Mouse (Mus musculus) myocyte (in vitro differentiated cells): ENCODE data around the gene Ugt1a9. TPM values are rescaled to one million over a fixed set of nuclear protein-coding genes. Genes with fewer than 3 reads are reported as not detected.

ENCODE experiments used
- H3K27me3 ChIP-seq: one replicate; pipeline ENCODE4 v1.6.1; 2011; ENCODE audit not compliant: control insufficient read depth, insufficient read depth, insufficient read length
- H3K36me3 ChIP-seq: one replicate; pipeline ENCODE4 v1.6.1; 2011; ENCODE audit not compliant: control insufficient read depth, insufficient read depth
- H3K4me2 ChIP-seq: one replicate; pipeline ENCODE4 v1.6.1; 2011; ENCODE audit warnings: low read depth, control low read depth
- H3K4me3 ChIP-seq: one replicate; pipeline ENCODE4 v1.5.1; 2011; ENCODE audit warnings: mild to moderate bottlenecking, control low read depth, moderate library complexity
- H3K79me2 ChIP-seq: one replicate; pipeline ENCODE4 v1.6.1; 2011; ENCODE audit not compliant: control insufficient read depth, insufficient read depth
- H3ac ChIP-seq: one replicate; pipeline ENCODE4 v1.6.1; 2011; ENCODE audit not compliant: control insufficient read depth, insufficient read length
- CEBPB ChIP-seq: IDR thresholded peaks from 2 replicates; pipeline ENCODE4 v1.6.1; 2011; ENCODE audit warnings: mild to moderate bottlenecking, moderate library complexity; ENCODE audit not compliant: poor library complexity, insufficient read depth, severe bottlenecking
- E2F4 ChIP-seq: IDR thresholded peaks from one replicate; pipeline ENCODE4 v1.6.1; 2011; ENCODE audit warnings: mild to moderate bottlenecking, control low read depth, moderate library complexity; ENCODE audit not compliant: insufficient read depth
- MAX ChIP-seq: IDR thresholded peaks from one replicate; pipeline ENCODE4 v1.6.1; 2011; ENCODE audit warnings: low read depth, mild to moderate bottlenecking, control low read depth
- MYOD1 ChIP-seq, 3 experiments: IDR thresholded peaks; one replicate each; pipeline ENCODE4 v1.6.1; 2011; ENCODE audit warnings: control low read depth in 2 of 3, low read depth in 2 of 3, mild to moderate bottlenecking in 2 of 3, moderate library complexity in 1 of 3; ENCODE audit not compliant: insufficient read length in 2 of 3, control insufficient read depth in 1 of 3
- MYOG ChIP-seq, 3 experiments: IDR thresholded peaks; one replicate each; pipeline ENCODE4 v1.6.1; 2011; ENCODE audit warnings: control low read depth in 2 of 3, low read depth in 2 of 3, mild to moderate bottlenecking in 2 of 3; ENCODE audit not compliant: insufficient read length in 2 of 3, control insufficient read depth in 1 of 3, insufficient read depth in 1 of 3
- POLR2A ChIP-seq: IDR thresholded peaks from one replicate; pipeline ENCODE4 v1.6.1; 2011; ENCODE audit warnings: low read depth, mild to moderate bottlenecking, control low read depth, moderate library complexity; ENCODE audit not compliant: insufficient read length
- POLR2AphosphoS2 ChIP-seq: IDR thresholded peaks from one replicate; pipeline ENCODE4 v1.6.1; 2011; ENCODE audit warnings: low read depth, control low read depth; ENCODE audit not compliant: insufficient read length
- REST ChIP-seq: IDR thresholded peaks from one replicate; pipeline ENCODE4 v1.6.1; 2011; ENCODE audit warnings: mild to moderate bottlenecking, control low read depth, moderate library complexity; ENCODE audit not compliant: insufficient read depth, insufficient read length
- SRF ChIP-seq: IDR thresholded peaks from one replicate; pipeline ENCODE4 v1.6.1; 2011; ENCODE audit warnings: low read depth; ENCODE audit not compliant: control insufficient read depth, insufficient read length
- TCF12 ChIP-seq: IDR thresholded peaks from one replicate; pipeline ENCODE4 v1.6.1; 2011; ENCODE audit warnings: mild to moderate bottlenecking, control low read depth; ENCODE audit not compliant: poor library complexity, insufficient read depth, severe bottlenecking
- TCF3 ChIP-seq: IDR thresholded peaks from one replicate; pipeline ENCODE4 v1.6.1; 2011; ENCODE audit warnings: low read depth, control low read depth; ENCODE audit not compliant: insufficient read length
- USF1 ChIP-seq: IDR thresholded peaks from one replicate; pipeline ENCODE4 v1.6.1; 2011; ENCODE audit warnings: low read depth, mild to moderate bottlenecking, control low read depth, moderate library complexity
- polyA plus RNA-seq: library from polyadenylated mRNA; unstranded; fragments of >200 nt; fragmentation: generic; extraction: Trizol; gene quantifications from one replicate; pipeline ENCODE4 v1.2.1, GENCODE M21; 2012; ENCODE audit warnings: missing spikeins

Gene Ugt1a9
- polyA plus RNA-seq, 1 experiment: not detected

DNA sequence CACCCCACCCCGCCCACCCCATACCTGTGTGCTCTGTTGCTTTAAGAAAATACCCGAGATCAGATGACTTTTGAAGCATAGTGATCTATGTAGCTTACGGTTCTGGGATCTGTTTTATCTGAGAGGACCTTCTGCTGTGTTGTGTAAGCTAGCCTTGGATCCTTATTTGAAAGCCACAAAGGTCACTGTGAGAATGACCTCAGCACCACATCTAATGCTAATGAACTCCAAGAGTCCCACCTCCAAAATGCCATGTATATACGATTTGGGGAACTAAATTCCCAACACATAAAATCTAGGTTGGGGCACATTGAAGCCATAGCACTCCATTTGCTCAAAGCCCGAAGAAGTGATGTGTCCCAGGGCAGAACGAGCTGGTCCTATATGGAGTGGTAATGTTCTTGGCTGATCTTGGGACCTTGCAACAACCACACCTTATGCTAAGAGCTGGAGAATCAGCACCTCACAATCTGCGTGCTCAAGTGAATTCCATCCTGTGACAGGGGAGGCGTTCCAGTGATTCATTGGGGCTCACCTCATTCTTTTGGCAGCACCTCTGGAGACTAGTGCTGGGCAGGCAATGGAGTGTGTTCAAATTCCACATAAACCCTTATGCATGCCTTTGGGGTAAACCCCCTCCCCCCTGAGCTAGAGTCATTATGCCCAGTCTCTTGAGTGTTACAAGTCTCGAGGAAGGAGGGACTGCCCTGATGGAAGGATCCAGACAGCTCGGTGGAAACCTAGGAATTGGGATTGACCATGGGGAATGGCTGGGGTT, 186.5 kb downstream of the Ugt1a9 start:
- H3K4me3 ChIP-seq: no peak overlapping the region
- no peak for TF ChIP-seq SRF
- no peak for TF ChIP-seq REST
- TF ChIP-seq CEBPB: no peak
- TF ChIP-seq POLR2A: no peak
- TF ChIP-seq MYOG (IDR thresholded peaks at IDR 0.05; ENCODE audit: control insufficient read depth in 1 of 3, insufficient read depth in 1 of 3, insufficient read length in 2 of 3, low read depth in 2 of 3): no peak
- no peak for TF ChIP-seq USF1
- TF ChIP-seq TCF3: no peak
- no peak for TF ChIP-seq MAX
- TF ChIP-seq TCF12: no peak
- no peak for TF ChIP-seq POLR2AphosphoS2
- TF ChIP-seq E2F4: no peak
- no peak for TF ChIP-seq MYOD1 (IDR thresholded peaks at IDR 0.05; ENCODE audit: control insufficient read depth in 1 of 3, insufficient read length in 2 of 3, low read depth in 2 of 3)
- no peaks in the 10 kb centered on the region for H3K79me2 ChIP-seq
- H3K36me3 ChIP-seq: no peaks in the 10 kb centered on the region
- H3ac ChIP-seq: no peak overlapping the region
- H3K27me3 ChIP-seq: no peaks in the 10 kb centered on the region
- no peak overlapping the region for H3K4me2 ChIP-seq

GRCm38 (mm10) chr1:88257681-88258080, 187.1 kb downstream of the Ugt1a9 start:
- Histone ChIP-seq H3K27me3 (no peaks in the 10 kb centered on the region), H3K4me2 (no peak overlapping the region), H3K36me3 (peaks cover under 1% of the 10 kb centered on the region), H3K79me2 (no peaks in the 10 kb centered on the region), H3ac (no peak overlapping the region), H3K4me3 (no peak overlapping the region)
- TF ChIP-seq USF1: no peak
- no peak for TF ChIP-seq POLR2A
- TF ChIP-seq SRF: no peak
- no peak for TF ChIP-seq MYOG (IDR thresholded peaks at IDR 0.05; ENCODE audit: control insufficient read depth in 1 of 3, insufficient read depth in 1 of 3, insufficient read length in 2 of 3, low read depth in 2 of 3)
- no peak for TF ChIP-seq POLR2AphosphoS2
- TF ChIP-seq E2F4: no peak
- no peak for TF ChIP-seq TCF12
- TF ChIP-seq MYOD1 (IDR thresholded peaks at IDR 0.05; ENCODE audit: control insufficient read depth in 1 of 3, insufficient read length in 2 of 3, low read depth in 2 of 3): no peak
- TF ChIP-seq TCF3: no peak
- no peak for TF ChIP-seq CEBPB
- TF ChIP-seq REST: no peak
- TF ChIP-seq MAX: no peak

- H3ac ChIP-seq: no peak overlapping the region
- H3K4me3 ChIP-seq: no peak overlapping the region
- H3K79me2 ChIP-seq: no peaks in the 10 kb centered on the region
- no peak overlapping the region for H3K4me2 ChIP-seq
- TF ChIP-seq MYOD1 (IDR thresholded peaks at IDR 0.05; ENCODE audit: control insufficient read depth in 1 of 3, insufficient read length in 2 of 3, low read depth in 2 of 3): no peak
- no peak for TF ChIP-seq TCF12
- TF ChIP-seq MYOG (IDR thresholded peaks at IDR 0.05; ENCODE audit: control insufficient read depth in 1 of 3, insufficient read depth in 1 of 3, insufficient read length in 2 of 3, low read depth in 2 of 3): no peak
- H3K27me3 ChIP-seq: no peaks in the 10 kb centered on the region
- peaks cover 8% of the 10 kb centered on the region for H3K36me3 ChIP-seq
Observed at GRCm38 (mm10) chr1:88258361-88258760, 187.8 kb downstream of the Ugt1a9 start.

DNA sequence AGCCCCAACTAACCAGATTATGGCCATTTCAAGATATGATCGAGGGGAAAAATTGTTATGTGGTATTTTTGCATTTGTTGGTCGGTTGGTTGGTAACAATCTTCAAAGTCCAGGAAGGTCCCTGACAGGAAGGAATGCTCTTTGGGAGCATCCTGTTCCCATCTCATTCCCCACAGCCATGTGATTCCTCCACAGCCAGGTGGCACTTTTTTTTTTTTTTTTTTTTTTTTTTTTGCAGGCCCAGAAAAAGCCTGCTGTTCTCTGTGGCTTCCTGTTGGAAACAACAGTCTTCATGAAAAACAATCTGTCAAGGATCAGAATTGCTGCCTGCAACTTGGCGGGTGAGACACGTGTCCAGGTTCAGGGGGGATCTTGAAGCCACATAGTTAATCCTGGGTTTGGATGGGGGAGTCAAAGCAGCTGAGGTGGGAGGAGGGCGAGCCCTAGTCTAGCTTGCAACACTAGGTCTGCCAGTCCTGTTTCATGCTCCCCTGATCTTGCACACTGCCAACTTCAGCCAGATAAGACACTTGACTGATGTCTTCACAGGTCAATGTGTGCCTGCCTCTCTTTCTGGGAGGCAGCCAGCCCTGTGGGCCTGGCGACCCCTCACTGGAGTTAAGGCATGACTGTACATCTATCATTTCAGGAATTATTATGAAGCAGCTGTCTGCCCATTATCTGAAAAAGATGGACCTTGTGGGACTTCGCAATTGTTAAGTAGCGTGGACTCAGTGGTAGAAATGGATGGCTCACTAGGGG, 188.5 kb downstream of the Ugt1a9 start:
- H3K36me3 ChIP-seq: peaks cover 12% of the 10 kb centered on the region
- no peak overlapping the region for H3ac ChIP-seq
- TF ChIP-seq SRF: no peak
- TF ChIP-seq MYOG (IDR thresholded peaks at IDR 0.05; ENCODE audit: control insufficient read depth in 1 of 3, insufficient read depth in 1 of 3, insufficient read length in 2 of 3, low read depth in 2 of 3): no peak
- TF ChIP-seq POLR2AphosphoS2: no peak
- no peak for TF ChIP-seq E2F4
- no peak for TF ChIP-seq POLR2A
- TF ChIP-seq TCF12: no peak
- TF ChIP-seq REST: no peak
- no peak for TF ChIP-seq MAX
- no peak for TF ChIP-seq TCF3
- TF ChIP-seq USF1: no peak
- TF ChIP-seq MYOD1 (IDR thresholded peaks at IDR 0.05; ENCODE audit: control insufficient read depth in 1 of 3, insufficient read length in 2 of 3, low read depth in 2 of 3): no peak
- TF ChIP-seq CEBPB: no peak
- H3K79me2 ChIP-seq: no peaks in the 10 kb centered on the region
- H3K4me3 ChIP-seq: no peak overlapping the region
- H3K27me3 ChIP-seq: no peaks in the 10 kb centered on the region
- H3K4me2 ChIP-seq: no peak overlapping the region
